Mouse (Mus musculus): ENCODE results near the gene Vps9d1. TPM values are rescaled to one million over a fixed set of nuclear protein-coding genes. Genes with fewer than 3 reads are reported as not detected.

Vps9d1 gene
- polyA plus RNA-seq, 1 experiment, result 42.7 TPM

GRCm38 (mm10) chr8:123244382-123244781 lies 9.8 kb downstream of the Vps9d1 start:
- Histone ChIP-seq H3K4me3 (ENCODE audit: insufficient read depth, low read depth, low read length) (no peak overlapping the region), H3K4me1 (ENCODE audit: control insufficient read depth, insufficient read depth, low read length) (peaks cover 5% of the 10 kb centered on the region; the same call in 1 of the 2 replicates), H3K27ac (ENCODE audit: insufficient read depth, low read depth, low read length) (peak overlapping the region; percentile 51; the same call in 1 of the 2 replicates), H3K27me3 (replicated peaks; ENCODE audit: control insufficient read depth, insufficient read depth, low read length) (no peaks in the 10 kb centered on the region), H3K36me3 (ENCODE audit: control insufficient read depth, insufficient read depth, low read length) (no peaks in the 10 kb centered on the region)
- DNase-seq, result peak; percentile 87
- TF ChIP-seq CTCF (conservative IDR thresholded peaks at IDR 0.05; ENCODE audit: insufficient read depth, insufficient read length, low read depth, low read length) (no peak), POLR2A (IDR thresholded peaks at IDR 0.05; ENCODE audit: low read depth, low read length) (no peak)
- 71% methylated on average over 4 of the region's 4 CpGs for WGBS

GRCm38 (mm10) chr8:123243053-123243452 lies 11.1 kb downstream of the Vps9d1 start:
- no peak overlapping the region for H3K27ac ChIP-seq (ENCODE audit: insufficient read depth, low read depth, low read length)
- 73% methylated on average over 11 of the region's 11 CpGs for WGBS
- no peaks in the 10 kb centered on the region for H3K36me3 ChIP-seq (ENCODE audit: control insufficient read depth, insufficient read depth, low read length)
- no peak overlapping the region for H3K4me3 ChIP-seq (ENCODE audit: insufficient read depth, low read depth, low read length)
- TF ChIP-seq CTCF (conservative IDR thresholded peaks at IDR 0.05; ENCODE audit: insufficient read depth, insufficient read length, low read depth, low read length) (peak; percentile 69), POLR2A (IDR thresholded peaks at IDR 0.05; ENCODE audit: low read depth, low read length) (no peak)
- peak; percentile 22 for DNase-seq
- peaks cover 5% of the 10 kb centered on the region; the same call in 1 of the 2 replicates for H3K4me1 ChIP-seq (ENCODE audit: control insufficient read depth, insufficient read depth, low read length)
- no peaks in the 10 kb centered on the region for H3K27me3 ChIP-seq (replicated peaks; ENCODE audit: control insufficient read depth, insufficient read depth, low read length)

GRCm38 (mm10) chr8:123242107-123242923 lies 11.8 kb downstream of the Vps9d1 start:
- H3K4me1 ChIP-seq (ENCODE audit: control insufficient read depth, insufficient read depth, low read length), result peaks cover 5% of the 10 kb centered on the region; the same call in 1 of the 2 replicates
- H3K27me3 ChIP-seq (replicated peaks; ENCODE audit: control insufficient read depth, insufficient read depth, low read length), result no peaks in the 10 kb centered on the region
- H3K27ac ChIP-seq (ENCODE audit: insufficient read depth, low read depth, low read length), result no peak overlapping the region
- H3K36me3 ChIP-seq (ENCODE audit: control insufficient read depth, insufficient read depth, low read length), result no peaks in the 10 kb centered on the region
- no peak for DNase-seq
- no peak overlapping the region for H3K4me3 ChIP-seq (ENCODE audit: insufficient read depth, low read depth, low read length)
- TF ChIP-seq POLR2A (IDR thresholded peaks at IDR 0.05; ENCODE audit: low read depth, low read length) (no peak), CTCF (conservative IDR thresholded peaks at IDR 0.05; ENCODE audit: insufficient read depth, insufficient read length, low read depth, low read length) (no peak)
- WGBS, result 80% methylated on average over 7 of the region's 7 CpGs

- Histone ChIP-seq H3K36me3 (ENCODE audit: control insufficient read depth, insufficient read depth, low read length) (no peaks in the 10 kb centered on the region), H3K27ac (ENCODE audit: insufficient read depth, low read depth, low read length) (no peak overlapping the region), H3K4me1 (ENCODE audit: control insufficient read depth, insufficient read depth, low read length) (peaks cover 9% of the 10 kb centered on the region), H3K4me3 (ENCODE audit: insufficient read depth, low read depth, low read length) (no peak overlapping the region), H3K27me3 (replicated peaks; ENCODE audit: control insufficient read depth, insufficient read depth, low read length) (no peaks in the 10 kb centered on the region)
- TF ChIP-seq CTCF (conservative IDR thresholded peaks at IDR 0.05; ENCODE audit: insufficient read depth, insufficient read length, low read depth, low read length), result no peak
- TF ChIP-seq POLR2A (IDR thresholded peaks at IDR 0.05; ENCODE audit: low read depth, low read length), result no peak
- WGBS, result 89% methylated on average over 10 of the region's 10 CpGs
- no peak for DNase-seq
Measured at GRCm38 (mm10) chr8:123239398-123239797, 14.8 kb downstream of the Vps9d1 start.

GRCm38 (mm10) chr8:123235520-123236497 lies 18.3 kb downstream of the Vps9d1 start, which contains the start of gene Spata2l:
TSS of gene Spata2l (minus strand) at chr8:123236233.
- DNase-seq, result peak; percentile 96
- 1% methylated on average over 57 of the region's 57 CpGs for WGBS
- Histone ChIP-seq H3K4me3 (ENCODE audit: insufficient read depth, low read depth, low read length) (peak within 1 kb of the TSS; percentile 84), H3K4me1 (ENCODE audit: control insufficient read depth, insufficient read depth, low read length) (peaks cover 4% of the 10 kb centered on the region), H3K27me3 (replicated peaks; ENCODE audit: control insufficient read depth, insufficient read depth, low read length) (no peaks in the 10 kb centered on the region), H3K27ac (ENCODE audit: insufficient read depth, low read depth, low read length) (peak within 1 kb of the TSS; percentile 65), H3K36me3 (ENCODE audit: control insufficient read depth, insufficient read depth, low read length) (no peaks in the 10 kb centered on the region)
- TF ChIP-seq POLR2A (IDR thresholded peaks at IDR 0.05; ENCODE audit: low read depth, low read length), result no peak
- 0 out of 2 replicates have a peak, but pooled peaks have one; percentile 19 for TF ChIP-seq CTCF (conservative IDR thresholded peaks at IDR 0.05; ENCODE audit: insufficient read depth, insufficient read length, low read depth, low read length)

GRCm38 (mm10) chr8:123234918-123235519 lies 19.1 kb downstream of the Vps9d1 start:
- TF ChIP-seq CTCF (conservative IDR thresholded peaks at IDR 0.05; ENCODE audit: insufficient read depth, insufficient read length, low read depth, low read length), result no peak
- TF ChIP-seq POLR2A (IDR thresholded peaks at IDR 0.05; ENCODE audit: low read depth, low read length), result no peak
- peak overlapping the region; percentile 84 for H3K4me3 ChIP-seq (ENCODE audit: insufficient read depth, low read depth, low read length)
- DNase-seq, result no peak
- no peaks in the 10 kb centered on the region for H3K27me3 ChIP-seq (replicated peaks; ENCODE audit: control insufficient read depth, insufficient read depth, low read length)
- peaks cover 4% of the 10 kb centered on the region for H3K4me1 ChIP-seq (ENCODE audit: control insufficient read depth, insufficient read depth, low read length)
- WGBS, result 23% methylated on average over 13 of the region's 13 CpGs
- no peak overlapping the region for H3K27ac ChIP-seq (ENCODE audit: insufficient read depth, low read depth, low read length)
- no peaks in the 10 kb centered on the region for H3K36me3 ChIP-seq (ENCODE audit: control insufficient read depth, insufficient read depth, low read length)
